Mouse (Mus musculus) layer of hippocampus, adult 9-11 months (tissue): ENCODE results near the gene Ubxn4.
"Not testable (repeated sequence)": the region's sequence is repeated elsewhere in the genome, so short reads cannot be mapped to it uniquely, and the experiment has no call there.

ENCODE experiments used
- DNase-seq: peaks from one replicate; pipeline ENCODE4 v3.0.0; 2022

Gene Ubxn4

DNA sequence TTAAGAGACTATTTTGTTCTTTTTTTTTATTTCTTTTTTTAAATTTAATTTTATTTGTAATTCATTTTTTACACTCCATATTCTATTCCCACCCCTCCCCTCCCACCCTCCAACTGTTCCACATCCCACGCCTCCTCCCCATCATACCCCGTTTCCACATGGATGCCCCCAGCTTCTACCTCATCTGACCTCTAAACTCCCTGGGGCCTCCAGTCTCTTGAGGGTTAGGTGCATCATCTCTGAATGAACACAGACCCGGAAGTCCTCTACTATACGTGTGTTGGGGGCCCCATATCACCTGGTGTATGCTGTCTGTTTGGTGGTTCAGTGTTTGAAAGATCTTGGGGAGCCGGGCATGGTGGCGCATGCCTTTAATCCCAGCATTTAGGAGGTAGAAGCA, 75.5 kb downstream of the Ubxn4 start:
- DNase-seq, result not testable (repeated sequence)

DNA sequence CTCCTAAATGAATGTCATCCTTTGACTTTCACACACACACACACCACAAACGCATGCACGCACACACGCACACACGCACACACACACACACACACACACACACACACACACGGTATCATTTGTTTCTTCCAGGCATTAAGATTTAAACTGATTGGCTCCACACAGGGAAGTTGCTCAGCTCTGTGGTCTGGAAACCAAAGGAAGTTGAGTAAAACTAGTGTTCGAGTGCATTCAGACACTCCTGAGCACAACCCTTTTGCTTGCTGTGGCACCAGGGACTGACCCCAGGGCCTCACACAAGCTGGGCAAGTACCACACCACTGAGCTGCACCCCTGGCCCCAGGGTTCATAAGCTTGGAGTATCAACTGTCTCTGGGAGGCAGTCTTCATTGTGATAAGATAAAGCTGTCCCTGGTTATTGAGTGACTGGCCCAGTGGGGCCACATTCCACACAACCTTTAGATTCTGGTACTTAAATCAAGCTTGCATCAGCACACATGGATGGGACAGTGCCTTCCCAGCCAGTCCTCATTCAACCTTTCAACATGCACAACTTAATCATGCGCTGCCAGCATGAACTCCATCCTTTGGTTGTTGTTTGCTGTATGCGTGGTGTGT, 79.4 kb downstream of the Ubxn4 start:
- DNase-seq, result no peak

DNA sequence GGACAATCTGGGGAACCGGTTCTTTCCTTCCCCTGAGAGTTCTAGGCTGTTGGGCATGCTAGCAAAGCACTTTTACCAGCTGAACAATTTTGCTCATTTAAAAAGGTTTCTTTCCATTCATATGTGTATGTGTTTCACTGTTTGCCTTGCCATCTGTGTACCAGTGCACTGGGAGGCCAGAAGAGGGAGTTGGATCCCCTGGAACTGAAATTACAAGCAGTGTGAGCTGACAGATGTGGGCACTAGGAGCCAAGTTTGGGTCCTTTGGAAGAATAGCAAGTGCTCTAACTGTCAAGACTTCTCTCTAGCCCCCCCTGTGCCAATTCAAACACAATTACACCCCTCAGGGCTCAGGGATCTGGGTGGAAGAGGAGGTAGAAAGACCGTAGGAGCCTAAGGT, 81.0 kb downstream of the Ubxn4 start:
- peak; percentile 51 for DNase-seq

DNA sequence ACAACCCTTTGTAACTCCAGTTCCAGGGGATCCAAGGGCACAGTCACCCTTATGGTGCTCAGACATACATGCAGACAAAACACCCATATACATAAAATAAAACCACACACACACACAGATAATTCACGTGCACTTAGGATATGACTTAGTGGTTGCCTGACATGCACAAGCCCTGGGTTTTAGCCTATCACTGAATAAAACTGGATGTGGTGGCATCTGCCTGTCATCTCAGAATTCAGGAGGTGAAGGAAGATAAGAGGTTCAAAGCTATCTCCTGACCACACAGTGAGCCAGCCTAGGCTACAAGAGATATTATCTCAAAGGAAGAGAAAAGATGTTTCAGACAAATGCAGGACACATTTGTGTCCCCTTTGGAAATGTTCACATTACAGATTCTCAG, 83.4 kb downstream of the Ubxn4 start:
- no peak for DNase-seq

DNA sequence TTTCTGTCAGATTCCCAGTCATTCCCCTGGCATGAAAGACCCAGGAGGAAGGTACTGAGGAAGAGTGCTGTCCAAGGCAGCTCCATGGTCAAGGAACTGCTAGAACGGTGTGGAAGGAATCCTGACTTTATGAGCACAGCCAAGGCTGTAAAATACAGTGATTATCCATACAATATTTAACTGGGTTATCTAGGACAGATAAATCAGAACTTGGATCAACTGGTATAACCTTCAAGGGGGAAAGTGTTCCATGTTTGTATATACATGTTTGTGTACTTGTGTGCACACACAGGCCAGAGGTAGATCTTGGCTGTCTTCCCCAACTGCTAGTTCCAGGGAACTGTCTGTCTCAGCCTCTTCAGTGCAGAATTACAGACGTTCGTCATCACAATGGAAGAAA, 84.5 kb downstream of the Ubxn4 start, which contains the start of gene Lct:
Gene Lct (minus strand): TSS at position 101 of the 400 bp plus-strand sequence.
- DNase-seq, result no peak
